Mouse (Mus musculus): ENCODE measurements around the gene Itch. TPM values are rescaled to one million over a fixed set of nuclear protein-coding genes. Genes with fewer than 3 reads are reported as not detected.

Itch gene
- total RNA-seq, 2 experiments from 2014 or later = 31.9 to 45.3 TPM

DNA sequence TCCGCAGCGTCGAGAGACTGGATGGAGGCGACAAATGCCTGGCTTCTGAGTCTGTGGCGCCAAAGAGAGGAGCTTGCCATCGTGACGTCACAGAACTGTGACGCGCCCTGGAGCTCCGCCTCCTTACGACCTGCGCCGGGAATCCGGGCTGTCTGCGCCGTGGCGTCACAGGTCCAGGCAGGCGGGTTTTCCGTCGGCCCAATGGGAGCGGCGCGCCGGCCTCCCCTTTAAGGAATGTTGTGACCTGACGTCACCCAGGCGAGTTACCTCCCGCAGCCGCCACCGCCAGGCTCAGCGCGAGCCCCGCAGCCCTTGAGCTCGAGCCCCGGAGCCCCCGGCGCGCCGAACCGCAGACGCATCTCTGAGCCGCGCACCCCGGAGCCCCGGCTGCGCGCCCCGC is 142.9 kb downstream of the Itch start, which contains the start of gene Map1lc3a:
Gene Map1lc3a (plus strand): TSS at position 103 of the 400 bp plus-strand sequence.
- peak; percentile 81 for ATAC-seq (replicated peaks; ENCODE audit: low FRiP score, poor library complexity, severe bottlenecking)

Other genes starting within 250 kb of the Itch start
- gene Eif2s2, start 240.6 kb upstream of the Itch start, total RNA-seq (2015; ENCODE audit: low replicate concordance) = 91.5 and 115 TPM in 2 replicates
- gene Eif2s2, start 240.6 kb upstream of the Itch start, total RNA-seq (2017; ENCODE audit: low replicate concordance) = 107 and 121 TPM in 2 replicates
- gene Gm14226, start 115.2 kb upstream of the Itch start, total RNA-seq (2015; ENCODE audit: low replicate concordance) = not detected in 2 replicates
- not detected in 2 replicates for gene Gm14226, start 115.2 kb upstream of the Itch start, total RNA-seq (2017; ENCODE audit: low replicate concordance)
- 17.6 and 21.6 TPM in 2 replicates for gene Ahcy, start 59.0 kb upstream of the Itch start, total RNA-seq (2015; ENCODE audit: low replicate concordance)
- gene Ahcy, start 59.0 kb upstream of the Itch start, total RNA-seq (2017; ENCODE audit: low replicate concordance) = 8.7 and 16.0 TPM in 2 replicates
- gene Dynlrb1, start 103.0 kb downstream of the Itch start, total RNA-seq (2015; ENCODE audit: low replicate concordance) = 95.2 and 122 TPM in 2 replicates
- gene Dynlrb1, start 103.0 kb downstream of the Itch start, total RNA-seq (2017; ENCODE audit: low replicate concordance) = 37.9 and 56.7 TPM in 2 replicates
- not detected in 2 replicates for gene Map1lc3a, start 142.8 kb downstream of the Itch start, total RNA-seq (2015; ENCODE audit: low replicate concordance)
- 2.8 TPM in 1 of 2 replicates, not detected in the other for gene Map1lc3a, start 142.8 kb downstream of the Itch start, total RNA-seq (2017; ENCODE audit: low replicate concordance)
- gene Pigu, start 223.9 kb downstream of the Itch start, total RNA-seq (2015; ENCODE audit: low replicate concordance) = 5.9 and 22.3 TPM in 2 replicates
- 15.1 and 15.7 TPM in 2 replicates for gene Pigu, start 223.9 kb downstream of the Itch start, total RNA-seq (2017; ENCODE audit: low replicate concordance)
- gene Trp53inp2, start 247.6 kb downstream of the Itch start, total RNA-seq (2015; ENCODE audit: low replicate concordance) = 10.5 and 11.5 TPM in 2 replicates
- gene Trp53inp2, start 247.6 kb downstream of the Itch start, total RNA-seq (2017; ENCODE audit: low replicate concordance) = 1.1 and 3.6 TPM in 2 replicates